Mouse (Mus musculus): ENCODE data around the gene Pms2. TPM values are rescaled to one million over a fixed set of nuclear protein-coding genes. Genes with fewer than 3 reads are reported as not detected.

Pms2 gene
- polyA plus RNA-seq, 1 experiment from 2014 or later = 29.8 TPM

GRCm38 (mm10) chr5:143974931-143975630 is 65.3 kb downstream of the Pms2 start:
- H3K36me3 ChIP-seq = no peaks in the 10 kb centered on the region
- no peaks in the 10 kb centered on the region for H3K4me1 ChIP-seq
- no peak overlapping the region for H3K4me2 ChIP-seq
- H3K9me3 ChIP-seq (replicated peaks) = no peaks in the 10 kb centered on the region
- WGBS = 50% methylated on average over 4 of the region's 4 CpGs
- no peaks in the 10 kb centered on the region for H3K27me3 ChIP-seq (replicated peaks)
- H3K27ac ChIP-seq (replicated peaks) = no peak overlapping the region
- H3K9ac ChIP-seq (replicated peaks) = no peak overlapping the region
- H3K4me3 ChIP-seq (replicated peaks) = no peak overlapping the region
- no peak for ATAC-seq (ENCODE audit: low FRiP score)

- H3K27me3 ChIP-seq (replicated peaks) = no peaks in the 10 kb centered on the region
- H3K4me1 ChIP-seq = no peaks in the 10 kb centered on the region
- H3K9ac ChIP-seq (replicated peaks) = no peak overlapping the region
- 85% methylated on average over 2 of the region's 2 CpGs for whole genome bisulfite sequencing
- no peaks in the 10 kb centered on the region for H3K9me3 ChIP-seq (replicated peaks)
- H3K27ac ChIP-seq (replicated peaks) = no peak overlapping the region
- H3K4me3 ChIP-seq (replicated peaks) = no peak overlapping the region
- no peak for ATAC-seq (ENCODE audit: low FRiP score)
- no peaks in the 10 kb centered on the region for H3K36me3 ChIP-seq
- no peak overlapping the region for H3K4me2 ChIP-seq
These were observed 65.8 kb downstream of the Pms2 start for GRCm38 (mm10) chr5:143975631-143975933.

- no peaks in the 10 kb centered on the region for H3K27me3 ChIP-seq (replicated peaks)
- H3K4me3 ChIP-seq (replicated peaks) = no peak overlapping the region
- H3K9me3 ChIP-seq (replicated peaks) = no peaks in the 10 kb centered on the region
- H3K27ac ChIP-seq (replicated peaks) = no peak overlapping the region
- ATAC-seq (ENCODE audit: low FRiP score) = no peak
- 89% methylated on average over 11 of the region's 11 CpGs for WGBS
- no peaks in the 10 kb centered on the region for H3K36me3 ChIP-seq
- no peak overlapping the region for H3K9ac ChIP-seq (replicated peaks)
- no peak overlapping the region for H3K4me2 ChIP-seq
- H3K4me1 ChIP-seq = peaks cover 4% of the 10 kb centered on the region; the same call in 1 of the 2 replicates
These were observed 66.5 kb downstream of the Pms2 start for GRCm38 (mm10) chr5:143976232-143976631.

- peaks cover 4% of the 10 kb centered on the region; the same call in 1 of the 2 replicates for H3K4me1 ChIP-seq
- no peak overlapping the region for H3K4me2 ChIP-seq
- no peak for ATAC-seq (ENCODE audit: low FRiP score)
- no peak overlapping the region for H3K9ac ChIP-seq (replicated peaks)
- no peak overlapping the region for H3K4me3 ChIP-seq (replicated peaks)
- 84% methylated on average over 16 of the region's 16 CpGs for WGBS
- H3K36me3 ChIP-seq = no peaks in the 10 kb centered on the region
- H3K27me3 ChIP-seq (replicated peaks) = no peaks in the 10 kb centered on the region
- no peak overlapping the region for H3K27ac ChIP-seq (replicated peaks)
- no peaks in the 10 kb centered on the region for H3K9me3 ChIP-seq (replicated peaks)
These were observed 67.1 kb downstream of the Pms2 start for GRCm38 (mm10) chr5:143976726-143977431.

- no peak for ATAC-seq (ENCODE audit: low FRiP score)
- peaks cover 10% of the 10 kb centered on the region for H3K36me3 ChIP-seq
These were observed 71.1 kb downstream of the Pms2 start for GRCm38 (mm10) chr5:143980858-143981257.

GRCm38 (mm10) chr5:143982361-143982760 is 72.6 kb downstream of the Pms2 start:
- 85% methylated on average over 2 of the region's 2 CpGs for WGBS
- no peaks in the 10 kb centered on the region for H3K27me3 ChIP-seq (replicated peaks)
- peaks cover 4% of the 10 kb centered on the region; the same call in 1 of the 2 replicates for H3K4me1 ChIP-seq
- no peak overlapping the region for H3K4me2 ChIP-seq
- no peak overlapping the region for H3K4me3 ChIP-seq (replicated peaks)
- ATAC-seq (ENCODE audit: low FRiP score) = no peak
- no peaks in the 10 kb centered on the region for H3K9me3 ChIP-seq (replicated peaks)
- no peak overlapping the region for H3K9ac ChIP-seq (replicated peaks)
- H3K27ac ChIP-seq (replicated peaks) = no peak overlapping the region
- peaks cover 24% of the 10 kb centered on the region for H3K36me3 ChIP-seq

More at GRCm38 (mm10) chr5:143980858-143981257, 71.1 kb downstream of the Pms2 start:
- WGBS = 16% methylated on average over 9 of the region's 9 CpGs
- H3K9ac ChIP-seq (replicated peaks) = no peak overlapping the region
- H3K9me3 ChIP-seq (replicated peaks) = no peaks in the 10 kb centered on the region
- H3K27me3 ChIP-seq (replicated peaks) = no peaks in the 10 kb centered on the region
- no peak overlapping the region for H3K4me3 ChIP-seq (replicated peaks)
- H3K4me1 ChIP-seq = peaks cover 4% of the 10 kb centered on the region; the same call in 1 of the 2 replicates
- H3K4me2 ChIP-seq = no peak overlapping the region; the same call in 1 of the 2 replicates
- H3K27ac ChIP-seq (replicated peaks) = no peak overlapping the region

Other genes starting within 250 kb of the Pms2 start
- gene Usp42, start 177.7 kb upstream of the Pms2 start, polyA plus RNA-seq (2015; fragmentation: Nextera tagmentation; extraction: Ambion mirVana) = 22.7 and 25.1 TPM in 2 replicates
- gene Eif2ak1, start 92.2 kb upstream of the Pms2 start, polyA plus RNA-seq (2015; fragmentation: Nextera tagmentation; extraction: Ambion mirVana) = 48.2 and 50.7 TPM in 2 replicates
- gene Ankrd61, start 12.3 kb upstream of the Pms2 start, polyA plus RNA-seq (2015; fragmentation: Nextera tagmentation; extraction: Ambion mirVana) = 0.40 and 0.59 TPM in 2 replicates
- gene Aimp2, start 117 bp upstream of the Pms2 start, polyA plus RNA-seq (2015; fragmentation: Nextera tagmentation; extraction: Ambion mirVana) = 96.3 and 101 TPM in 2 replicates
- 3.1 and 3.3 TPM in 2 replicates for gene Gm42421, start 18.2 kb downstream of the Pms2 start, polyA plus RNA-seq (2015; fragmentation: Nextera tagmentation; extraction: Ambion mirVana)
- gene Rsph10b, start 23.1 kb downstream of the Pms2 start, polyA plus RNA-seq (2015; fragmentation: Nextera tagmentation; extraction: Ambion mirVana) = 3.3 and 5.7 TPM in 2 replicates
- 76.1 and 77.4 TPM in 2 replicates for gene Ccz1, start 104.9 kb downstream of the Pms2 start, polyA plus RNA-seq (2015; fragmentation: Nextera tagmentation; extraction: Ambion mirVana)
- gene Ocm, start 116.7 kb downstream of the Pms2 start, polyA plus RNA-seq (2015; fragmentation: Nextera tagmentation; extraction: Ambion mirVana) = not detected in 2 replicates
- gene Lmtk2, start 190.5 kb downstream of the Pms2 start, polyA plus RNA-seq (2015; fragmentation: Nextera tagmentation; extraction: Ambion mirVana) = 8.2 and 9.4 TPM in 2 replicates